Mouse (Mus musculus) liver, embryonic 14.5 days (tissue): ENCODE results near the gene Ebf1.

ENCODE experiments used
- CTCF ChIP-seq: IDR thresholded peaks from 2 replicates; pipeline ENCODE4 v1.5.1; 2016; ENCODE audit warnings: antibody characterized with exemption, low read depth, control low read depth
- EP300 ChIP-seq: IDR thresholded peaks from 2 replicates; pipeline ENCODE4 v1.6.1; 2016; ENCODE audit warnings: antibody characterized with exemption, low read depth

DNA sequence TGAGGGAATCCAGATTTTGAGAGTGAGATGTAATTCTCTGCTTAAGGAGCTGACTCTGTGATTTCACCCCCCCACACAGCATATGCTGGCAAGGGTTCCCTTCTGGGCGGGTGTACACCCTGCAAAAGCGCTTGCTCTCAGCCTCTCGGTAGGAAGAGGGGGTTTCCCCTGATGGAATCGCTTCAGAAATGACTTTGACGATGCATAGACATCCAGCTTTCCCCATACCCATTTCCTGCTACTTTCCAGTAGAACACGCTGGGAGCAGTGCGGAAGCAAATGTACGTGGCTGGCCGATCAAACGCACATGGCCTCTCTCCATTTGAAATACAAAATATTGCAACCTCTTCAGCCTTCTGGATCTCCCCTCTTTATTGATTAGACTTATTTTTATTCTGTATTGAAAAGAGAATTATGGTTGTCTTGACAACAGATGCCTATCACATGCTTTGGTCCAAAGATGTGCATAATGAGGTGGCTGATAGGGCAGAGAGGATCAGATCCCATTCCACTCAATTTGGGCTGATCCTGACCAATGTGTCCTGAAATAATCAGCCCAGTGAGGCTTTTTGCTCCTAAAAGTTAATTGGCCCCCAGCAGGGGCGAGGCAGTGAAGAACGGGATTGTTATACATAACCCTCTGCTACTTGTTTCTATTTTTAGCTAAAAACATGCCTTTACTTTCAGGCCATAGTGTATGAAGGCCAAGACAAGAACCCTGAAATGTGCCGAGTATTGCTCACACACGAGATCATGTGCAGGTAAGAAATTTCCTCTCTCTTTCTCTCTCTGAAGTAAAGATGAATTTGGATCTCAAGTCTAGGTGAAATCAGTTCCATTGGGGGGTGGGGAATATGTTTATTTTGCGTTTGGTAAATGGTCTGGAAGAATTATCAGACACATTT, 15.2 kb downstream of the Ebf1 start:
- TF ChIP-seq CTCF = no peak
- TF ChIP-seq EP300 = no peak
